Mouse (Mus musculus) spleen, embryonic (tissue): ENCODE results near the gene Ttc16.

Experiments used
- CTCF ChIA-PET: fragments of 350-600 bp; sonication (Branson Sonifier 250); formaldehyde crosslinking; loops from one replicate; lab custom pipeline; 2022; lab: Charles Lee

Ttc16 gene

DNA sequence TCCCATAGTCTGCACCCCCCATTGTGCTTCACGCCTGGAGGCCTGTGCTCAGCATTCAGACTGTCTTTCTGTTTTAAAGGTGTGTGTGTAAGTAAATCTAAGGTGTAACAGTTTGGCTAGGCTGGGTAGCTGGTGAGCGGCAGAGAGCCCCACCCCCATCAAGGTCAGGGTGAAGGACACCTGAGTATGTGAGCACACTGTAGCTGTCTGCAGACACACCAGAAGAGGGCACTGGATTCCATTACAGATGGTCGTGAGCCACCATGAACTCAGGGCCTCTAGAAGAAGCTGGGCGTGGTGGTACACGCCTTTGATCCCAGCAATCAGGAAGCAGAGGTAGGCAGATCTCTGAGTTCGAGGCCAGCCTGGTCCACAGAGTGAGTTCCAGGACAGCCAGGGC lies 6.3 kb upstream of the Ttc16 start:
- CTCF ChIA-PET, result interaction anchor here (1.1 kb wide), 1 partner anchor 73 kb away, joined by 3 read pairs; no protein-coding TSS in a partner anchor

- CTCF ChIA-PET, result interaction anchor here (0.6 to 1.3 kb wide), 2 partner anchors 74 to 145 kb away, joined by 3 to 8 read pairs; no protein-coding TSS in a partner anchor
These were observed 4.3 kb upstream of the Ttc16 start for GRCm38 (mm10) chr2:32779714-32780113.

DNA sequence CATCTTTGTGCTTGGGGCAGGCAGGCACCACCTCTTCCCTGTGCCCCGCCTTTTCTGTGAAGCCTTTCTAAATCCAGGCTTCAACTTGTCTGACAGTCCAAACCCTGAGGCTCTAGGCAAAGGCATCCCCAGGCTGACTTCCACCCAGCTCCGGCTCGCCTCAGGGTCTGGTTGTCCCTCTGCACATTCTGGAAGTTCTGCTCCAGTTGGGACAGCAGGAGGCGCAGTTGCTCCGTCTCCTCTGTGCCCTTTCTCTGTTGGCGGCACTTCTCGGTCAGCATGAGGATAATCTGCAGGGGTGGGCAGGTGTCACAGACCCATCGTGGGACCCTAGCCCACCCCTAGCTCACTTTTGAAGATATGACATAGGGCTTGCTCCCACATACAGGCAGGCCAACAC lies 3.7 kb upstream of the Ttc16 start:
- CTCF ChIA-PET, result interaction anchor here (0.6 to 1.3 kb wide), 3 partner anchors 74 to 144 kb away, joined by 3 to 8 read pairs (median 3); no protein-coding TSS in a partner anchor

- CTCF ChIA-PET, result interaction anchor here (0.7 kb wide), 2 partner anchors 10 to 56 kb away, joined by 3 to 6 read pairs; no protein-coding TSS in a partner anchor
These were observed 2.6 kb upstream of the Ttc16 start for GRCm38 (mm10) chr2:32778081-32778480.

GRCm38 (mm10) chr2:32776192-32776591 lies 759 bp upstream of the Ttc16 start:
- CTCF ChIA-PET, result interaction anchor here (0.7 kb wide), 1 partner anchor 64 kb away, joined by 3 read pairs; no protein-coding TSS in a partner anchor

GRCm38 (mm10) chr2:32772626-32773279 lies 2.7 kb downstream of the Ttc16 start:
- CTCF ChIA-PET, result no interaction called here

GRCm38 (mm10) chr2:32771886-32772285 lies 3.5 kb downstream of the Ttc16 start:
- CTCF ChIA-PET, result no interaction called here

GRCm38 (mm10) chr2:32769327-32770085 lies 5.9 kb downstream of the Ttc16 start:
- CTCF ChIA-PET, result no interaction called here

DNA sequence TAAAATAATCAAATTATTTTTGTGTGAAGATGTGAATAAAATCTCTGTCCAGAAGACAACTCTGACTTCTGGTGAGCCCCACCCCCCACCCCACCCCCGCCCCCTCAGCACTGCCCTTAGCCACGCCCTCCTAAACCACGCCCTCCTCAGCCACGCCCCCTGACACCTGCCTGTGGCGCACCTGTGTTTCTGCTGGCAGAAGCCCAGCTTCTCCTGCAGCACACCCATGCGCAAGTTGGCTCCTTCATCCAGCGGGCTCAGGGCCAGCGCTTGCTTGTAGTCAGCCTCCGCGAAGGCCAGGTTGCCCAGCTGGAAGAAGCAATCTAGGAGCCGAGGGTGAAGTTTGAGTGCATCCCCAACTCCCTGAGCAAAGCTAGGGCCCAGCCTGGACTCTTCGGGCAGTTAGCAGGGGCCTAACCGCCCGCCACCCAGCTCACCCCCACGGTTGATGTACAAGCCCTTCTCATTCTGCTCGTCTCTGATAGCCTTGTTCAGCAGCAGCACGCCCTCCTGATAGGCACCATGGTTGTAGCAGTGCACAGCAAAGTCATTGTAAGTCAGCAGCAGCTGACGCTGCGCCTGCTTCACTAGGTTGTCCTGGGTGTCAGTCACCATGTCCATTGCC lies 6.7 kb downstream of the Ttc16 start:
- CTCF ChIA-PET, result interaction anchor here (0.6 kb wide), 2 partner anchors 9 to 52 kb away, joined by 3 to 4 read pairs; no protein-coding TSS in a partner anchor

DNA sequence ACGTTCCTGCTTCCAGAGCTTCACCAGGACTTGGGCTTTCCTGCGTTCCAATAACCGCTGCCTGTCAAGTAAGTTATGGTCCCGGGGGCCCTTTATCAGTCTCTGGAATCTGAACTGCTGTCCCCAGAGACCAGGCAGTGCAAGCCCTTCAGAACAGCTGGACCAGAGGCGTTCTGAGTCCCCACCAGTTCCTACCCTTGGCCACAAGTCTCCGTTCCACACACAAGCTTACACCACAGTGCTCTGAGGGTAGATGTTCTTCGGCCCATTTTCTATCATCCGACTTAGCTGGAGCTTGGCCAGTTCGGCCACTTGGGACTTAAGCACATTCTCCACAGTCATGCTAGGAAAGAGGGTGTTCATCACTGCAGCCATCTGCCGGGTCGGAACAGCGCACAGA lies 8.2 kb downstream of the Ttc16 start:
- CTCF ChIA-PET, result no interaction called here

- CTCF ChIA-PET, result no interaction called here
These were observed 12.1 kb downstream of the Ttc16 start for GRCm38 (mm10) chr2:32763353-32763752.

GRCm38 (mm10) chr2:32761859-32762258 lies 13.6 kb downstream of the Ttc16 start:
- CTCF ChIA-PET, result no interaction called here

DNA sequence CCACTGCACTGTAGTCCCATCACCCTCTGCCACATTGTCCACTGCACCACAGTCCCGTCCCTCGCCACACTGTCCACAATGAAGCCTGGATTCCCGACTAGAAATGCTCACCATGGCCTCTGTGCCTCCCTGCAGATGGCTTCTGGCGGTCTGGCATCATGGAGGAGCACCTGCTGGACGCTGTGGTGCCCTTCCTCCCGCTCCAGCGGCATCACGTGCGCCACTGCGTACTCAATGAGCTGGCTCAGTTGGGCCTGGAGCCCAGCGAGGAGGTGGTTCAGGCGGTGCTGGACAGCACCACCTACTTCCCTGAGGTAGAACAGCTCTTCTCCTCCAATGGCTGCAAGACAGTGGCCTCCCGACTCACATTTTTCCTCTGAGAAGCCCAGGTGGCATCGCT lies 14.1 kb downstream of the Ttc16 start:
- CTCF ChIA-PET, result no interaction called here

DNA sequence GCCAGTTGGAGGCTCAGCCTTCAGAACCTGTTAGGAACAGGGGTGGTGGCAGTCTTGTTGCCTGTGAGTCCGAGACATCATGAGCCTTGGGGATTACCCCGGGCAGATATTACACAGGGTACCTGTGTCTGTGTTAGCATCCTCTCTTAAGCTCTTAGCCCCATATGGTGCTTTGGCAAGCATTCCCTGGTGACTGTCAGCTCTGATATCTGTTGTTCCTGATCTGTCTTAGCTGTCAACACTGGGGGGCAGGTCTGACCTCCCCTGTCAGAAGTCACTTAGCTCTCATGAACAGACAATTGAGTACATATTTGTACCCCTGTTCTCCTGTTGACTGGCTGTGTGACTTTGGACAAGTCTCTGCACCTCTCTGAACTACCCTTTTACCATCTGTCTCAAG lies 16.4 kb downstream of the Ttc16 start:
- CTCF ChIA-PET, result no interaction called here

DNA sequence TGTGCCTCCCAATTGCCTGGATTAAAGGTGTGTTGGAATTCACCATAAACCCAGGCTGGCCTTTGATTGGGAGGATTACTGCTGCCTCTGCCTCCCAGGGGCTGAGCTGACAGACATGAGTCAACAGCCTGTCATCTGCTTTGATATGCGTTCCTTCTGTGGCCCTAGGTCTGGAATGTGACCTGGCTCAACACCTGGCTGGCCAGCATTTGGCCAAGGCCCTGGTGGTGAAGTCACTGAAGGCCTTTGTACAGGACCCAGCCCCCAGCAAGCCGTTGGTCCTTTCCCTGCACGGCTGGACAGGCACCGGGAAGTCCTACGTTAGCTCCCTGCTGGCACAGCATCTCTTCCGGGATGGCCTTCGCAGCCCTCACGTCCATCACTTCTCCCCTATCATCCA lies 16.9 kb downstream of the Ttc16 start:
- CTCF ChIA-PET, result no interaction called here

GRCm38 (mm10) chr2:32757056-32757845 lies 18.2 kb downstream of the Ttc16 start, which contains the start of gene Tor2a:
TSS of gene Tor2a (plus strand) at chr2:32757234.
- CTCF ChIA-PET, result interaction anchor here (0.6 to 1.3 kb wide), 4 partner anchors 9 to 65 kb away, joined by 3 to 5 read pairs (median 4); no protein-coding TSS in a partner anchor

DNA sequence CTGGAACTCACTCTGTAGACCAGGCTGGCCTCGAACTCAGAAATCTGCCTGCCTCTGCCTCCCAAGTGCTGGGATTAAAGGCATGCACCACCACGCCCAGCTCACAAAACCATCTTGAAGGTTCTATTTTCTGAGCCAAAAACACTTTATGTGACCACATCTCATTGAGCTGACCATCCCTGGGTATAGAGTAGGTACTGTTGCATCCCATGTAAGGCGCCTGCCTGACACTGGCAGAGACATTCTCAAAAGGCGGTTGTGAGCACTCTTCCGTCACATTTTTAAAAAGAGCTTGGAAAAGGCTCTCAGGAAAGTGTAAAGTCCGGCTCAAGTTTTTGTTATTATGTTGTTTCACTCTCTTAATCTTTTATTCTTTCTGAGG lies 18.8 kb downstream of the Ttc16 start:
- CTCF ChIA-PET, result interaction anchor here (0.6 to 1.3 kb wide), 5 partner anchors 9 to 625 kb away, joined by 3 to 12 read pairs (median 4); no protein-coding TSS in a partner anchor

DNA sequence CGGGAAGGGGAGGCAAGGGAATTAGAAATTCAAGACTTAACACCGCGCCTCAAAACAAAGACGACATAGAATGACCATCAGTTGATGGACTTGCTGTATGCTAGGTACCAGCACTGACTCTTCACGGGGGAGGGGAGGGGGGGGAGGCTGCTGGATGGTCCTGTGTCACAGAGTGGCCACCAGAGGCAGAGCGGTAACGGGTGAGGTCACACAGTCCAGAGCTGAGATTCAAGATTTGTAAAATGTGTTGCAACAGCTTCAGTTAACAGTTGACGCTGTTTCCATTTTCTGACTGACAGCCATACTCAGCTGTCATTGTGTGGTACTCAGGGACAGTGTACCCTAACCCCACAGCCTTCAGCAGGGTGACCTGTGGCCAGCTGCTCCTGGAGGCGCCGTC lies 23.3 kb downstream of the Ttc16 start:
- CTCF ChIA-PET, result interaction anchor here (0.6 to 1.4 kb wide), 3 partner anchors 14 to 49 kb away, joined by 3 to 6 read pairs (median 3); no protein-coding TSS in a partner anchor

GRCm38 (mm10) chr2:32751665-32752033 lies 23.8 kb downstream of the Ttc16 start:
- CTCF ChIA-PET, result interaction anchor here (0.6 to 1.4 kb wide), 4 partner anchors 10 to 48 kb away, joined by 3 to 6 read pairs (median 4); no protein-coding TSS in a partner anchor

- CTCF ChIA-PET, result interaction anchor here (0.9 to 1.3 kb wide), 2 partner anchors 9 to 13 kb away, joined by 5 to 6 read pairs; no protein-coding TSS in a partner anchor
These were observed 24.4 kb downstream of the Ttc16 start for GRCm38 (mm10) chr2:32750887-32751664.
